Mouse (Mus musculus) kidney, postnatal 36 days (tissue): Measurements from ENCODE around the gene Zfp276.
A peak's percentile ranks its signal among the peaks of the same experiment; 100 is the strongest.
"Not testable (repeated sequence)": the region's sequence is repeated elsewhere in the genome, so short reads cannot be mapped to it uniquely, and the experiment has no call there.

ENCODE experiments used
- DNase-seq, 2 experiments: peaks; one replicate each; pipeline ENCODE4 v3.0.0; 2021 to 2022; ENCODE audit warnings: mixed read lengths in 2 of 2

Gene Zfp276

DNA sequence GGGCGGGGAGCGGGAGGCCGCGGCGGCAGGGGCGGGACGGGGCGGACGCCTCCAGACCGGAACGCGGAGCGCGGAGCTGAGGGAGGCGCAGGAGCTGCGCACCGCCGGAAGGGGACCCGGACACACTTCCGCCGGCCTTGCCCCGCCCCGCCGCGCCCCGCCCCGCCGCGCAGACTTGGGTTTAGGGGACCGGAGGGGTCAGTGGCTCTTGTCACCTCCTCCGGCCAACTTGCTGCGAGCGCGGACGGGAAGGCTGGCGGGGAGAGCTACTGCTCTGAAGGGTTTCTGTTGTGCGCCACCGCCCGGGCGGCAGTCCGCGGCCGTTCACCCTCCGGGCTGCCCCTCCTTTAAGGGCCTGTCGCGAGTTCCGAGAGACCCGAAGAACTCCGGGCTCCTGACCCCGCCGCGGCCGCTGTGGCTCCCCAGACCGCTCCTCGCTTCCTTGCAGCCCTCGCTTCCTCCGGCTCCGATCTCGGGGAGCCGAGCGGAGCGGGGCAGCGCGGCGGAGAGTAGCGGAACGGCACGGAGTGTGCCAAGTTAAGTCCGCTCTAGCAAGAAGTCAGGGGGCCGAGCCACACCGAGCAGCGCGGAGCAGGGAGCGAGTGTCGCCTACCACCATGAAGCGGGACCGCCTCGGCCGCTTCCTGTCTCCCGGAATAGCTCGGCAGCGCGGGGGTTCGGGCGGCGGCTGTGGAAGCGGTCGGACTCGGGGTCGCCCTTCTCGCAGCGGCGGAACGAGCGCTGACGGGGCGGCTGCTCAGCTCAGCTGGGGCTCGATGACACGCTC is at the start of gene Zfp276, which contains the start of gene Vps9d1:
Gene Zfp276, plus strand, starts transcription at position 97 of the 787 bp plus-strand sequence.
Gene Vps9d1, minus strand, starts transcription at position 250 of the 787 bp plus-strand sequence.
- DNase-seq = peak; percentile 84 to 93

DNA sequence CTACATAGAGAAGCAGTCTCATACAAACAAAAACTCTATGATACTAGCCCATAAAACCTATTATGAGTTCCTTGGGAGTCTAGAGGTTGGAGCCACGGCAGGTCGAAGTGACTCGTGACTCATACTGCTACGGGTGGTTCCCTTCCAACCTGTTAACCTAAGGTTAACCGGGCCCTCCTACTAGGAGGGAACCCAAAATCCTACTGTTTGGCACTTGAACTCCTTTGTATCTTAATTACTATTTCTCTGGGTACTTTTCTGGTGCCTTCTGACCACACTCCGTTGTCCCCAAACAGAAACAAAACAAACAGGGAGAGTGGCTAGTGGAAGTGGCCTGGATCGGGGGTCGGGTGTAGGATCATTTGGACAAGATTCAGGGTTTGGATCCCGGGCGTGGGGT is 42.1 kb upstream of the Zfp276 start:
- DNase-seq = no peak

GRCm38 (mm10) chr8:123212321-123213117 is 41.5 kb upstream of the Zfp276 start, which contains the start of the genes Chmp1a and Spata33:
Gene Chmp1a (minus strand): TSS chr8:123212763.
Gene Spata33 (plus strand): TSS chr8:123212832.
- DNase-seq = peak; percentile 96 to 98

GRCm38 (mm10) chr8:123213118-123213772 is 40.8 kb upstream of the Zfp276 start:
- no peak for DNase-seq

GRCm38 (mm10) chr8:123215430-123215829 is 38.6 kb upstream of the Zfp276 start:
- DNase-seq = no peak

GRCm38 (mm10) chr8:123220917-123221316 is 33.1 kb upstream of the Zfp276 start:
- no peak for DNase-seq

- DNase-seq = peak; percentile 95 to 98
Measured at GRCm38 (mm10) chr8:123224278-123225266, 29.4 kb upstream of the Zfp276 start, which contains the start of gene Cdk10. Gene Cdk10 (plus strand): TSS chr8:123224842.

GRCm38 (mm10) chr8:123228416-123228815 is 25.6 kb upstream of the Zfp276 start:
- no peak for DNase-seq

- DNase-seq = not testable (repeated sequence)
Measured at GRCm38 (mm10) chr8:123230326-123230725, 23.7 kb upstream of the Zfp276 start.

- DNase-seq = peak in 1 of 2 experiments; percentile 52
Measured at GRCm38 (mm10) chr8:123231742-123232141, 22.3 kb upstream of the Zfp276 start.

GRCm38 (mm10) chr8:123232553-123232952 is 21.4 kb upstream of the Zfp276 start:
- DNase-seq = no peak

GRCm38 (mm10) chr8:123233300-123233699 is 20.7 kb upstream of the Zfp276 start:
- no peak for DNase-seq

DNA sequence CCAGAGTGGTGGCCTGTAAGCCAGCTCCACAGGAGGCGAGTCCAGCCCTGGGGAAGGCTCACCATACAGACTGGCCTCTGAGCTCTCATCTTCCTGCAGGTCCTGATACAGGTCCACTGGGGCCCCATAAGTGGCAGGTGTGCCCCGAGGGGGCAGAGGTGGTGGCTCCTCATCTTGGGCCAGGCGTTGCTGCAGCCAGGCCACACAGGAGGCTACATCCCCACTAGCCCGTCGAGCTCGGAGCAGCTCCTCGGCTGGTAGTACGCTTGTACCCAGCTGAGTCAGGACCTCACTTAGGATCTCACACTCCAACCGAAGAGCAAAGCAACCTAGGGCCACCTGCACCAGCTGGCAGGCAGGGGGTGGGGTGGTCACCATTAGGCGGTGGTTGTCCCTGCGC is 20.2 kb upstream of the Zfp276 start:
- no peak for DNase-seq

- DNase-seq = no peak
Measured at GRCm38 (mm10) chr8:123234918-123235519, 19.0 kb upstream of the Zfp276 start.

DNA sequence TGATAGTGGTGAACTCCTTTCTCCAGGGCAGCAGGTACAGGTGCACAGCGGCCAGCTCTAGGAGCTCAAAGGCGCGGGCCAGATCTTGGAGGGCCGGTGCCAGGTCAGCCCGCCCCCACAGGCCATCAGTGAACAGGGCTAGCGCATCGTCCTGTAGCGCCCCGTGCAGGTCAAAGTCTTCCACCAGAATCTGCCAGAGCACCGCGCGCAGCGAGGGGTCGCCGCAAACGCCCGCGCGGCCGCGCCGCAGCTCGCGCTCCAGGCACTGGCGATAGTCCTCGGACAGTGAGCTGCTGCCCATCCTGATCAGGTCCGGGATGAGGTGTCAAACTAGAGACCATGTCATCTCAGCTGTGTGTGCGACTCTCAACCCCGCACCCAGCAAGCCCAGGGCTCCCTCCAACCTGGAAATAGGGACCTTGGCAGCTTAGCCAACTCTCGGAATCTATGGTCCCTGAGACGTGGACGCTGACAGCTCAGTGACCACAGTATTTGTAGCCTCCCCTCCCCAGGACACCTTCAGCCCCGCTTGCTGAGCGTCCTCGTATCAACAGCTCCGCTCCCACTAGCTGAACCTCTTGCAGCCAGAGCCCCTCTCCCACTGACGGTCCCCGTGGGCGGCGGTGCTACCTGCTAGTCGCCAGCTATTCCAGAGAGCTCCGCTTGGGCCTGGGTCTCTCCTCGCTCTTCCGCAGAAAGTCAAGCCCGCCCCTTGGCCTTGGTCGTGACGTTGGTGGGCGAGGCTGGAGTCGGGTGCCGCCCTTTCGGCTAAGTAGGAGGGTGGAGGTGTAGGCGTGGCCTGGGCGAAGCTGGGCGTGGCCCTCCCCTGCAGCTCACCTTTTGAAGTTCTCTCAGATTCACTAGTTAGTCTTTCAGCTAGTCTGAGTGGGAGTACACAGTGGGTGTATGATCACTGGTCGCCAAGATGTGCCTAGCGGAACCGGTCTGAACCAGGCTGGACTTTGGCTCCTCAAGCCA is 18.2 kb upstream of the Zfp276 start, which contains the start of gene Spata2l:
Gene Spata2l, minus strand, starts transcription at position 714 of the 978 bp plus-strand sequence.
- peak; percentile 95 for DNase-seq

- no peak for DNase-seq
Measured at GRCm38 (mm10) chr8:123239398-123239797, 14.6 kb upstream of the Zfp276 start.

DNA sequence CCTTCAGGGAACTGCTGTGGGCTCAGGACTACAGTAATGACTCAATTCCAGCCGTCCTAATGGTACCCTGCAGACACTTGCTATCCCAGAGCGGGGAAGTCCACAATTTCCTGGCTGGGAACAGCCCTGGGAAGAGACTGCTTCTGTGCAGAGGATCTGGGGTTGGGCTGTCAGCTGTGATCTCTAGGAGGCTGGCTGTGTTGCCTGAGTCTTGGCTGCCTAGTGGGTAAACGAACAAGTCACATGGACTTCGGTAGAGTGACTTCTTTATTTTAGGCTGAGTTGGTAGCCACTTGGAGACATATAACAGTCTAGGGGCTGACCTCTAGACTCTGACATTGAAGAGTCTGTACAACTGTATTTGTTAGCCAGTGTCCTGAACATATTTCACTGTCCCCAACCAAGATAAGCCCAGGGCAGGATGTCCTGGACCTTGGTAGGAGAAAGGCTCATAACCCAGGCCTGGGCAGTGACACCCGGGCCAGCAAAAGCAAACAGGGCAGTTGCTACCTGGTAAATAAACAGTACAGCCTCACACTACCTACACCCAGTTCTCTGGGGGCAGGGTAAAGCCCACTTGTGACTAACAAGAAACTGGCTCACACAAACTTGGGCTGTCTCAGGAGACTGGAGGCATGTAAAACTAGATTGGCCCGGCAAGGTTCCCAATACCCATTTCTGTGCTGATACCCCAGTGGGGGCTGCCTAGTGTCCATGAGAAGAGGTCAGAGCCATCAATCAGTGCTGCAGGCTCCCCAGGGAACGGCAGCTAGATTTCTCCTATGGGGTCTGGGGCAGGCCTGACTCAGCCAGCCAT is 11.7 kb upstream of the Zfp276 start:
- DNase-seq = no peak

DNA sequence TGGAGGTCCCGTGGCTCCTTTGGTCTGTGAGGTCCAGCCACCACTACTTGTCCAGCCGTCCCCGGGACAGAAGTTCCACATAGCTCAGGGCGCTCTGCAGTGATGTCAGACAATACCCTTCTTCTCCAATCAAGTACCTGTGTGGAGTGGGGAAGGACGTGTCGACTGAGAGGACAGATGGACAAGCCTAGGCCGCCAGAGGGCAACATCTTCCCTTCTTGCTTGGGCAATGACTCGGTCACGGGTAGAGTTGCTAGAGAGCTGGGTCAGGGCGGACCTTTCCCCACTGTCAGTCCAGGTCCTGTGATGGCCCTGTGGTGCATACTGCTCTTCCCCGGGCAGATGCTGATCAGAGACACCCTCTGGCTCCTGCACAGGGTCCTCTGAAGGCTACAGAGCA is 10.9 kb upstream of the Zfp276 start:
- peak in 1 of 2 experiments; percentile 56 for DNase-seq

DNA sequence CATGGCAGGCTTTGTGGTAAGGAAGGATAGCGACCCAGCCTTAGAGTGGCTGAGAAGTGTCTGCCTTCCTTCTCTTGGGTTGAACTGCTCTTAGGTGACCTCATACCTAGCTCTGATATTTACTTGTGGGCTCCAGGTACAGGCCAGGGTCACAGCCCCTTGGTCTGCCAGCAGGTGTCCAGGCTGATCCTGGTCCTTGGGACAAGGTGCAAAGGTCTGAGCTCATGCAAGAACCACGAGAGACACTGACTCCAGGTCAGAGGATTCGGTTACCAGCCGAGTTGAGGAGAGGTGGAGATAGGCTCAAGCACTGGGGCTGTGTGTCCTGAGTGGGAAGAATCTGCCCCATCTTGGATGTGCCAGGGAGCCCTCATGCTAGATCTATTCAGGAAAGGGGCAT is 9.6 kb upstream of the Zfp276 start:
- peak; percentile 72 to 79 for DNase-seq
